Mouse (Mus musculus) brain, embryonic 14.5 days (tissue): ENCODE measurements at regions not wholly inside any gene's neighbourhood (a gene's known extent, or its start where the extent isn't known, plus 50 kb on each side); places are given as distances from the start of the nearest gene placed in this dataset.

Source experiments
- CTCF ChIP-seq: fragments of 200-500 bp; IDR thresholded peaks from 2 replicates; pipeline ENCODE4 v1.5.1; 2012; ENCODE audit warnings: inconsistent platforms, mild to moderate bottlenecking, moderate library complexity, borderline replicate concordance; ENCODE audit not compliant: insufficient read depth, insufficient read length; ENCODE audit errors: extremely low read depth
- POLR2A ChIP-seq: fragments of 200-500 bp; IDR thresholded peaks from 2 replicates; pipeline ENCODE4 v1.6.1; 2012; ENCODE audit warnings: mild to moderate bottlenecking, inconsistent platforms, borderline replicate concordance; ENCODE audit not compliant: poor library complexity, insufficient read depth, insufficient read length, severe bottlenecking; ENCODE audit errors: extremely low read depth

GRCm38 (mm10) chr8:6575241-6575640, 1470.1 kb upstream of the Slc10a2 start:
- TF ChIP-seq CTCF (no peak), POLR2A (no peak)
